Mouse (Mus musculus): ENCODE data around the gene Hist1h2be. TPM values are rescaled to one million over a fixed set of nuclear protein-coding genes. Genes with fewer than 3 reads are reported as not detected.
A peak's percentile ranks its signal among the peaks of the same experiment; 100 is the strongest.
"Not testable (repeated sequence)": the region's sequence is repeated elsewhere in the genome, so short reads cannot be mapped to it uniquely, and the experiment has no call there.

The Hist1h2be gene
- total RNA-seq, 2 experiments from 2014 or later: 7.4 to 7.7 TPM

- DNase-seq (ENCODE audit: low spot score in 2 of 2): peak; percentile 80 to 95
- intact Hi-C loops (cut with DNase I): no loop called here
Observed at GRCm38 (mm10) chr13:23555839-23556416, 65.0 kb downstream of the Hist1h2be start.

DNA sequence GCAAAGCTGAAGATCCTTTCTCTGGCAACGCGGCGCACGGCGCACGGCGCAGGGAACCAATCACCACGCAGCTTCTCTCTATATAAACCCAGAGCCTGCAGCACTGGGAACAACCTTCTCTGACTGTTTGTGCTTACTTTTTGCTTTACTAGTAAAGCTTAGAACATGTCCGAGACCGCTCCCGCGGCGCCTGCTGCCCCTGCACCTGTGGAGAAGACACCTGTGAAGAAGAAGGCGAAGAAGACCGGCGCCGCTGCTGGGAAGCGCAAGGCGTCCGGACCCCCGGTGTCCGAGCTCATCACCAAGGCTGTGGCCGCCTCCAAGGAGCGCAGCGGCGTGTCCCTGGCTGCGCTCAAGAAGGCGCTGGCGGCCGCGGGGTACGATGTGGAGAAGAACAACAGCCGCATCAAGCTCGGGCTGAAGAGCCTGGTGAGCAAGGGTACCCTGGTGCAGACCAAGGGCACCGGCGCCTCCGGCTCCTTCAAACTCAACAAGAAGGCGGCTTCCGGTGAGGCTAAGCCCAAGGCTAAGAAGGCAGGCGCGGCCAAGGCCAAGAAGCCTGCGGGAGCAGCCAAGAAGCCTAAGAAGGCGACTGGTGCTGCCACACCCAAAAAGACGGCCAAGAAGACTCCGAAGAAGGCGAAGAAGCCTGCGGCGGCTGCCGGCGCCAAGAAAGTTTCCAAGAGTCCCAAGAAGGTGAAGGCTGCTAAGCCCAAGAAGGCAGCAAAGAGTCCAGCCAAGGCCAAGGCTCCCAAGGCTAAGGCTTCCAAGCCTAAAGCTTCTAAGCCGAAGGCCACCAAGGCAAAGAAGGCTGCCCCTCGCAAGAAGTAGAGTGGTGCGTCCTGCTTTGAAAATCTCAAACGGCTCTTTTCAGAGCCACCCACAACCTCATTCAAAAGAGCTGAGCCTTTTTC lies 65.7 kb downstream of the Hist1h2be start:
- peak; percentile 82 to 90 for DNase-seq (ENCODE audit: low spot score in 2 of 2)
- intact Hi-C loops (cut with DNase I): no loop called here

- intact Hi-C loops (cut with DNase I): no loop called here
- no peak for DNase-seq (ENCODE audit: low spot score in 2 of 2)
Observed at GRCm38 (mm10) chr13:23554393-23554792, 66.5 kb downstream of the Hist1h2be start.

DNA sequence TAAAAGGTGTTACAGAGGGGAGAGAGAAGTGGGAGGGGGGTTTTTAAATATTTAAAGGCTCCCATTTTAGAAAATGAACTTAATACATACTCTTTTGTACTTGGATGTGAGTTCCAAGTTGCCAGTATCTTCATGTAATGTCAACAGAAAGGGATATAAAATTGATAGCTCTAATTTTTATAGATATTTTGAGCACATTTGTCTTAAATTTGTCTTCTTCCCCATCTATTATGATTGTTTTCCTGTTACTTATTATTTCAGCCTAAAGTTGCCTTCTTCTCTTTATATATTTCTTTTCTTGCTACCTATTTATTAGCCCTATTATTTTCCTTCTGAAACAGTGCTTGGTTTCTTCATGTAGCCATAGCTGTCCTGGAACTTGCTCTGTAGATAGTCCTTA lies 68.0 kb downstream of the Hist1h2be start, which contains the start of gene Hist1h1d:
Hist1h1d (plus strand) TSS at position 301 of the 400 bp plus-strand sequence.
- intact Hi-C loops (cut with DNase I): no loop called here
- DNase-seq (ENCODE audit: low spot score in 2 of 2): no peak

GRCm38 (mm10) chr13:23551931-23552914 lies 68.7 kb downstream of the Hist1h2be start:
- intact Hi-C loops (cut with DNase I): no loop called here

GRCm38 (mm10) chr13:23551146-23551834 lies 69.6 kb downstream of the Hist1h2be start, which contains the start of gene Hist1h4f:
Gene Hist1h4f (minus strand): TSS chr13:23551648.
- DNase-seq (ENCODE audit: low spot score in 2 of 2): peak; percentile 93 to 98
- intact Hi-C loops (cut with DNase I): not testable (repeated sequence)

More at GRCm38 (mm10) chr13:23551931-23552914, 68.7 kb downstream of the Hist1h2be start:
- DNase-seq (ENCODE audit: low spot score in 2 of 2): no peak

DNA sequence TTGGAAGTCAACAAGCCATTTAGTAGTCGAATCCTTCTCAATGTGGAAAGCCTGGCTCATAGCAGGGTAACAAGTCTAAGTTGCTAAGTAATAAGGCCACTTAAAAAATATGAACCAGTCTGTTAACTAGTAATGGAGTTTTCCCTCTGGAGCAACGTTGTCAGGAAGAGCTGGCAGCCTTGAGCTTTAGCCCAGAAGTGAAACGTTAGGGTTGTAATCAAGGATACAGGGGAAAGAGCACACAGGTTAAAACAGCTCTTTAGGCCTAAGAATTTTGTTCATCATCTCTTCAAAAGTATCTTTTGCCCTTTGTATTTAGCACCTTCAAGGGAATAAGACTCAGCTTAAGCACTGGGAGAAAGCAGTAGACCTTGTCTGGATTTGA lies 70.2 kb downstream of the Hist1h2be start:
- intact Hi-C loops (cut with DNase I): no loop called here
- DNase-seq (ENCODE audit: low spot score in 2 of 2): no peak

- intact Hi-C loops (cut with DNase I): no loop called here
- no peak for DNase-seq (ENCODE audit: low spot score in 2 of 2)
Observed at GRCm38 (mm10) chr13:23546694-23547093, 74.2 kb downstream of the Hist1h2be start.

DNA sequence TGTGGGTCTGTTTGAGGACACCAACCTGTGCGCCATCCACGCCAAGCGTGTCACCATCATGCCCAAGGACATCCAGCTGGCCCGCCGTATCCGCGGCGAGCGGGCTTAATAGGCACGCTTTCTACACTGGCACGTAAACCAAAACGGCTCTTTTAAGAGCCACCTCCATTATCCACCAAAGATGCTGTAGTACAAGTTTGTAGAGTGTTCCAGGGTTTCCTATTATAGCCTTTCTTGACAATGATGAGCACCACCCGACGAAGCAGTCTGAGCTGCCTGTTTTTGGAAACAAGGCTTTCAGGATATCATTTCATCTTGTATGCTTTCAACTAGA lies 76.2 kb downstream of the Hist1h2be start:
- DNase-seq (ENCODE audit: low spot score in 2 of 2): peak in 1 of 2 experiments; percentile 30

DNA sequence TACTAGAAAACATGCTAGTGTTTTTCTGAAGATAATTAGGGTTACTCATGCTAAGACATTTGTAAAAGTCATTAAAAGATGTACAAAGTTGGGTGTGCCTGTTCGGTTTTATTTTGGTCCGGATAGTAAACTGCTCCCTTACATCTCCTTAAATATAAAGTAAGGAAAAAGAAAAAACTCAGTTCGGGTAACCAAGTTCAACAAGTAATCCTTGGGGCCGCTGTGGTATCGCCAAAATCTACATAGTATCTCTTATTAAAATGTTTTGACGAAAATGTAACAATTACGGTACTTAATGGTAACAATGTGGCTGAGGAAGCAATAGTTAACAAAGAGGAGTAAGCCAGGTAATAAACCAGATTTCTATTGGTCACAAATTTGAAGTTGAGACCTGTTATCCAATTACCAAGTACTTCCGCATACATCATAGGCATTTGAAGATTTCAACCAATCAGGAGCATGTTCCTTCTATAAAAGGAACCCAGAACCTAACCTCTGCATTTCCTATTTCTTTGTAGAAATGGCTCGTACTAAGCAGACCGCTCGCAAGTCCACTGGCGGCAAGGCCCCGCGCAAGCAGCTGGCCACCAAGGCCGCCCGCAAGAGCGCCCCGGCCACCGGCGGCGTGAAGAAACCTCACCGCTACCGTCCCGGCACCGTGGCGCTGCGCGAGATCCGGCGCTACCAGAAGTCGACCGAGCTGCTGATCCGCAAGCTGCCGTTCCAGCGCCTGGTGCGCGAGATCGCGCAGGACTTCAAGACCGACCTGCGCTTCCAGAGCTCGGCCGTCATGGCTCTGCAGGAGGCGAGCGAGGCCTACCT lies 76.7 kb downstream of the Hist1h2be start, which contains the start of gene Hist1h3f:
Hist1h3f (plus strand) TSS at position 88 of the 822 bp plus-strand sequence.
- intact Hi-C loops (cut with DNase I): no loop called here
- peak; percentile 86 to 95 for DNase-seq (ENCODE audit: low spot score in 2 of 2)

More for the DNA sequence above, 76.2 kb downstream of the Hist1h2be start:
- intact Hi-C loops (cut with DNase I): not testable (repeated sequence)

DNA sequence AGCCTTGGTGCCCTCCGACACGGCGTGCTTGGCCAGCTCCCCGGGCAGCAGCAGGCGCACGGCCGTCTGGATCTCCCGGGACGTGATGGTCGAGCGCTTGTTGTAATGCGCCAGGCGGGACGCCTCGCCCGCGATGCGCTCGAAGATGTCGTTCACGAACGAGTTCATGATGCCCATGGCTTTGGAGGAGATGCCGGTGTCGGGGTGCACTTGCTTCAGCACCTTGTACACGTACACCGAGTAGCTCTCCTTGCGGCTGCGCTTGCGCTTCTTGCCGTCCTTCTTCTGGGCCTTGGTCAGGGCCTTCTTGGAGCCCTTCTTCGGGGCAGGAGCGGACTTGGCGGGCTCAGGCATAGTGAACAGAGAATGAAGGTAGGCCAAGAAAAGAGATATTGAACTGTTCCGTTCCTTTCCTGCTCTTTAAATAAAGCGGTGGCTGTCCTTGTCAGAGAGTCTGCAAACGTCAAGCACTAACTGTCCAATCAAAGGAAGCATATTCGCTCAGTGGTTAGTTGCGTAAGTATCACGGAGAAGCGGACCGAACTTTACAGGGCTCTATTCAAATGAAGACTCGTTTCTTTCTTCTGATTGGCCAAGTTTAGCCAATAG lies 77.8 kb downstream of the Hist1h2be start, which contains the start of gene Hist1h2bh:
Hist1h2bh (minus strand) TSS at position 394 of the 609 bp plus-strand sequence.
- intact Hi-C loops (cut with DNase I): not testable (repeated sequence)
- DNase-seq (ENCODE audit: low spot score in 2 of 2): peak; percentile 80 to 97

DNA sequence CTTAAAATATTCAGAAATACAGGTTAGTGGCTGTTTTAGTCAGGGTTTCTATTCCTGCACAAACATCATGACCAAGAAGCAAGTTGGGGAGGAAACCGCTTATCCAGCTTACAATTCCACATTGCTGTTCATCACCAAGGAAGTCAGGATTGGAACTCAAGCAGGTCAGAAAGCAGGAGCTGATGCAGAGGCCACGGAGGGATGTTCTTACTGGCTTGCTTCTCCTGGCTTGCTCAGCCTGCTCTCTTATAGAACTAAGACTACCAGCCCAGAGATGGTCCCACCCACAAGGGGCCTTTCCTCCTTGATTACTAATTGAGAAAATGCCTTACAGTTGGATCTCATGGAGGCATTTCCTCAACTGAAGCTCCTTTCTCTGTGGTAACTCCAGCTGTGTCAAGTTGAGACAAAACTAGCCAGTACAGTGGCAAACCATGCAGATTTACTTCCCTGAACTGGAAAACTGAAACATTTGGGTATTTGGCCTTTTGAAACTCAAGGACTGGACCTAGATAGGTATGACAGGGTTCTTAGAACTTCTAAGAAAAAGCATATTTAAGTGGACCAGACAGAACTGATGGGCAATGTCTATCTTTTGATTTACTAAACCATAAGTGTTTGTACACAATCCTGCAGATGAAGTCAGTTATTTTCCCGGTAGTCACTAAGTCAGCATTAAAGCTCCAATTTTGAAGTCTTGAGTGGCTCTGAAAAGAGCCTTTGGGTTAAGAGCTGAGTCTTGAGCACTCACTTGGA lies 78.5 kb downstream of the Hist1h2be start:
- intact Hi-C loops (cut with DNase I); DNase-seq (ENCODE audit: low spot score in 2 of 2): not testable (repeated sequence)

GRCm38 (mm10) chr13:23541497-23541896 lies 79.4 kb downstream of the Hist1h2be start:
- intact Hi-C loops (cut with DNase I): no loop called here
- DNase-seq (ENCODE audit: low spot score in 2 of 2): no peak

DNA sequence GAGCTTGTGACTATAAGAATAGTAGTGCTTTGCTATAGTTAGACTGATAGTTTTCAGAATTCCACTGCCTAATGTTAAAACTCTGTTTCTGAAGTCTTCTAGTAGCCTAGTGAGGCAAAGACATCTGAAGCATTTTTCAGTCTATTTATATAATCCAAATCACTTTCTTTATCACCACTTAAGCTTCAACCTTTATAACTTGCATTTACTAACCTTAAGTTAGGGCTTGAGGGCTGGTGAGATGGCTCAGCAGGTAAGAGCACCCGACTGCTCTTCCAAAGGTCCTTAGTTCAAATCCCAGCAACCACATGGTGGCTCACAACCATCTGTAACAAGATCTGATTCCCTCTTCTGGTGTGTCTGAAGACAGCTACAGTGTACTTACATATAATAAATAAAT lies 81.1 kb downstream of the Hist1h2be start:
- DNase-seq (ENCODE audit: low spot score in 2 of 2); intact Hi-C loops (cut with DNase I): not testable (repeated sequence)

GRCm38 (mm10) chr13:23538249-23538648 lies 82.7 kb downstream of the Hist1h2be start:
- DNase-seq (ENCODE audit: low spot score in 2 of 2): no peak
- intact Hi-C loops (cut with DNase I): no loop called here

DNA sequence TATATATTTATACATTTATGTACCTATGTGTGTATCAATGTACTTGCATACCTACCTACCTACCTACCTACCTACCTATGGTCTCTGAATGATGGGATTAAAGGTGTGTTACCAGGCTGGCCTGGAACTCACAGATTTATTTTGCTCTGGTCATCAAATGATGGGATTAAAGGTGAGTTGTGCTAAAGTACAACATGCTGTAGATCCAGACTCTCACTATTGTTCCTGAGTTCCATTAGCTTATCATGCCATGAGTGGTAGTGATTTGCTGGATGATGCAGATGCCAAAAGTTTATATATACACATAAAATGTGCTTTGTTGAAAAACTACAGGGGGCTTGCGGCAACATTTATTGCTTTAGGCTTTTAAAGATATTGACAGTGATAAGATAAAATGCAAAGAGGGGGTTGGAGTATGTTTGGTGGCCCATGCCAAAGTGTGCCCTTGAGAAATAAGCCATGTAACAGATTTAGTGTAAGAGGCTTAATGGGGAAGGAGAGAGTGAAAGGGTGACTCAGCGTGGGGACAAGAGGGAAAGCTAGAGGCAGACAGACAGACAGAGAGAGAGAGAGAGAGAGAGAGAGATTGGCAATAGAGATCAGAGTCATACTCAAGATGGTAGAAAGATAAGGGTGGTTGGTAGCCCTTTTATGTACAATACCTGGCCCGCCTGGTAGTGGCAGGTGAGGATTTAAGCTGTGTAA lies 83.8 kb downstream of the Hist1h2be start:
- DNase-seq (ENCODE audit: low spot score in 2 of 2): no peak
- intact Hi-C loops (cut with DNase I): no loop called here

Data from left cerebral cortex, postnatal 25 days (tissue).